Mouse (Mus musculus): ENCODE data around the gene Snx30. TPM values are rescaled to one million over a fixed set of nuclear protein-coding genes. Genes with fewer than 3 reads are reported as not detected.

The Snx30 gene
- 9.7 TPM for polyA plus RNA-seq (2014; fragmentation: Illumina TruSeq; extraction: RNeasy Lipid Tissue Mini Kit (QIAGEN cat#74804); ENCODE audit: low read depth, low replicate concordance)

DNA sequence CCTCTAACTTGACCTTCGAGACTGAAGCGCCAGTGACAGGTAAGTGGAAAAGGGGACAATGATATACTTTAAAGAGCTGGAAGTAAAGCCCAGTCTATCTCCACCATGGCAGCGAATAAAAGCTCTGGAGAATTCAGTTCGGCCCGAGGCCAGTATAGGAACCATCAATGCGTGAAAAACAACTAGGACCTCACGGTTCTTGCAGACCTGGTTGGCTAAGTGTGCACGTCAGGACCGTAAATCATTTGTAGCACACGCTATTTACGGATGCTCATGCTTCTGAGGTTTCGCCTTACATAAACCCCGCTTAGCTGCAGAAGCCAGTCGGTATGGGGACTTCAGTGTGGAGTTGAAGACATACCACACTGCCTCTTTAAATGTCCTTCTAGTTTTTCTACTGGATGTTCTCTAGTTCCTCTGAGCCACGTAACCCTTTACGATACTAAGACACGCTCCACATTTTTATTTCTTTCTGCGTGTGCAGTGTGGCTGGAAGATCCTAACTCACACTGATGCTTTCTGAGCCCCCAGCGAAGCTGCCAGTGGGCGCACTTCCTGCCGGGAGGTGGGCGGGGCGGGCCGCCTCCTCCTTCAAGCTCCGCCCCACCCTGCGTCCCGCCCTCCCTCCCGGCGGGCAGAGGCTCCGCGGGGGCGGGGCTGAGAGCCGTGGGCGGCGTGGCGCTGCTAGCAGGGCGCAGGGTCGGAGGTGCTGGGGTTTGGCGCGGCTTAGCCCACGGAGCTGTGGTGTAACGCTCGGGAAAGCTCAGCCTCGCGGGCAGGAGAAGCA, at the start of gene Snx30:
Snx30 (plus strand) TSS at position 660 of the 787 bp plus-strand sequence.

DNA sequence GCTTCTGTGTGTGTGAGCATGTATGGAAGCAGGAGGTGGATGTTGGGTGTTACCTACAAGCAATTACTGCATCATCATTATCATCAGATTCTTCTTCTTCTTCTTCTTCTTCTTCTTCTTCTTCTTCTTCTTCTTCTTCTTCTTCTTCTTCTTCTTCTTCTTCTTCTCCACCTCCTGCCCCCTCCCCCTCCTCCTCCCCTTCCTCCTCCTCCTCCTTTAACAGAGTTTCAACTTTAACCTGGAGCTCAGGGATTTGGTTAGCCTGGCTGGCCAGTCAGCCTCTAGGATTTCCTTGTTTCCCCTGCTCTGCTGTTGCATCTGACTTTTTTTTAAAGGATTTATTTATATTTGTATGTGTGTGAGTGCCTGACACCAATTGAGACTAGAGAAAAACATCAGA, 4.2 kb upstream of the Snx30 start, which contains the start of gene Inip:
Inip (minus strand) TSS at position 101 of the 400 bp plus-strand sequence.

DNA sequence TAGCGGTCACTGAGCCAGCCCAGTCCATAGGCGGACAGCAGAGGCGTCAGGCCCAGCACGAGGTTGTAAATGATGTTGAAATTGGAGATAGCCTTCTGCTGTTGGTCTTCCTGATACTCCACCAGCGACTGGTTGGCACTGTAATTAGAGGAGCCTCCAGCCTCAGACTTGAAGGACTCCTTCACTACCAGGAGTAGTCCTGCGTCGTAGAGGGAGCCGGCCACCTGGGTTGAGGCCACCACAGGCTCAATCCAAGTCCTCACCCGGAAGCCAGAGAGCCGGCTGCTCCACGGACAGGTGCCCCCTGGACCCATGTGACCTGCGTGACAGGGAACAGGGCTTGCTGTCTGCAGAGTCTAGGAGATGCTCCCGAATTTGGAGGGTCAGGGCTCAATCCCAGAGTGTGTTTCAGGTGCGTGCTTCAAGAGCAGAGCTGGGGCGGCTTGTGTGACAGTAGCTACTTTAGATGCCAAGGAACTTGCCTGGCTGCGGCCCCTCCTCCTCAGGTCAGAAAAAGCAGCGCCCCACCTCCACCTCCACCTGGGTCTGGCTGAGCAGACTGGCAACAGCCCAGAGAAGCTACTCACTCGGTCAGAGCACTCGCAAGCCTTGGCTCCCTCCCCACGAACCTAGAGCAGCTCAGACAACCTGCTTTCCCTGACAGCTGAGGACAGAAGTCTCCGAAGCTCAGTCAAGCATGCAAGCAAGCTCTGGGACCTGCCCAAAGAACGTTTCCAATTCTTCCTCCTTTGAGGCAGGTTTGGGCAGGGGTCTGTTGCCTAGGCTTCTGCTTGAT, 109.2 kb downstream of the Snx30 start, which contains the start of gene Slc46a2:
Slc46a2 (minus strand) TSS at position 449 of the 796 bp plus-strand sequence.

Other genes starting within 250 kb of the Snx30 start
- gene Hsdl2, start 224.3 kb upstream of the Snx30 start, polyA plus RNA-seq (2014; fragmentation: Illumina TruSeq; extraction: RNeasy Lipid Tissue Mini Kit (QIAGEN cat#74804); ENCODE audit: low read depth, low replicate concordance) = 62.4 TPM
- gene E130308A19Rik, start 179.6 kb upstream of the Snx30 start, polyA plus RNA-seq (2014; fragmentation: Illumina TruSeq; extraction: RNeasy Lipid Tissue Mini Kit (QIAGEN cat#74804); ENCODE audit: low read depth, low replicate concordance) = 6.1 TPM
- gene Inip, start 4.3 kb upstream of the Snx30 start, polyA plus RNA-seq (2014; fragmentation: Illumina TruSeq; extraction: RNeasy Lipid Tissue Mini Kit (QIAGEN cat#74804); ENCODE audit: low read depth, low replicate concordance) = 14.7 TPM
- gene Slc46a2, start 109.2 kb downstream of the Snx30 start, polyA plus RNA-seq (2014; fragmentation: Illumina TruSeq; extraction: RNeasy Lipid Tissue Mini Kit (QIAGEN cat#74804); ENCODE audit: low read depth, low replicate concordance) = 16.7 TPM
- 2.2 TPM for gene Mup4, start 154.9 kb downstream of the Snx30 start, polyA plus RNA-seq (2014; fragmentation: Illumina TruSeq; extraction: RNeasy Lipid Tissue Mini Kit (QIAGEN cat#74804); ENCODE audit: low read depth, low replicate concordance)
- gene Mup6, start 158.5 kb downstream of the Snx30 start, polyA plus RNA-seq (2014; fragmentation: Illumina TruSeq; extraction: RNeasy Lipid Tissue Mini Kit (QIAGEN cat#74804); ENCODE audit: low read depth, low replicate concordance) = 20.9 TPM

All from adipose tissue, adult 10 weeks (tissue).